Mouse (Mus musculus) liver (tissue): ENCODE measurements around the gene Suclg1.
A peak's percentile ranks its signal among the peaks of the same experiment; 100 is the strongest.

Experiments used
- DNase-seq: peaks from one replicate; pipeline ENCODE4 v3.0.0-alpha.2; 2020; ENCODE audit warnings: mixed read lengths

Suclg1 gene

DNA sequence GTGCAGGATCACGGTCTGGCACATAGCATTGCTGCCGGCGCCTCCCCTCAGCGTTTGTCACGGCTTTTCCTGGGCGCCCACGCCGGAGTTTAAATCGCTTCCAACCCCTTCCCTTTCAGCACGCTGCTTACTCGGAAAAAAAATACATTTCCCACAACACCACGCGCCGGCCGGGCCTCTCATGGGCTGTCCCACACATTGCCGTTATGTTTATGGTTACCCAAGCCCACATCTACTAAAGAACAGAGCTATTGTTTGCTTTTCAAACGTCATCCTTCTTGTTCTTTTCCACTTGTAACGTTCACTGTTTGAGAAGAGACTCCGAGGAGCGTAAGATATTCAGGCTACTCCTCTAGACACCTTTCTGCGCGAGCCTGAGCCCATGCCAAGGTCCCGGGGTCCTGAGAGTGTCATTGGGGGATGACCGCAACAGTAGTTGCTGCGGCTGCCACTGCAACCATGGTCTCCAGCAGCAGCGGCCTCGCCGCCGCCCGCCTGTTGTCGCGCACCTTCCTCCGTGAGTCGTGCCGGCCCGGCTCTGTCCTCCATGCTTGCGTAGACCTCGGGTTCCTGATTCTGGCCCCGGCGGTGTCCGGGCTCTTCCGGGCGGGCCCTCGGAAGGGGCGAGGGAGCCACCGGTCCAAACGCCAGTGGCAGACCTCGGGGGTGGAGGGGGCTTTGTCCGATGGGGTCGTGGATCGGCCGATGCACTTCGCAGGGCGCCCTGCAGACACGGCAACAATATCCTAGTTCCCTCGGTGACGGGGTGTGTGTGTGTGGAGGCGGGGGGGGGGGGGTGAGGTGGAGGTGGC is at the start of gene Suclg1:
Gene Suclg1, plus strand, starts transcription at position 146 of the 812 bp plus-strand sequence.
- peak; percentile 83 for DNase-seq

DNA sequence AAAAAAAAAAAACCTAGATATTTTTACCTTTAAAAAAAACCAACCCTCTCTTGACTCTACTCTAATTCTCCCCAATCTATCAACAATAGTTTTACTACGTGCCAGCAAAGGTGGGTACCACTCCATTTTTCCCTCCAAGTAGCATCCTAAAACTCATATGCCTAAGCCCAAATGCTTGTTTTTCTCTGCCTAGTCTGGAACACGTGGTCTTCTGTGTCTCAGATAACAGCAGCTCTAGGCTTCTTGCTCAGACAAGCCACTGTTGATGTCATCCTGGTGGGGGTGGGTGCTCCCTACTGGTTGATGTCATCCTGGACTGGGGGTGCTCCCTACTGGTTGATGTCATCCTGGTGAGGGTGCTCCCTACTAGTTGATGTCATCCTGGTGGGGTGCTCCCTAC is 44.5 kb upstream of the Suclg1 start:
- no peak for DNase-seq

DNA sequence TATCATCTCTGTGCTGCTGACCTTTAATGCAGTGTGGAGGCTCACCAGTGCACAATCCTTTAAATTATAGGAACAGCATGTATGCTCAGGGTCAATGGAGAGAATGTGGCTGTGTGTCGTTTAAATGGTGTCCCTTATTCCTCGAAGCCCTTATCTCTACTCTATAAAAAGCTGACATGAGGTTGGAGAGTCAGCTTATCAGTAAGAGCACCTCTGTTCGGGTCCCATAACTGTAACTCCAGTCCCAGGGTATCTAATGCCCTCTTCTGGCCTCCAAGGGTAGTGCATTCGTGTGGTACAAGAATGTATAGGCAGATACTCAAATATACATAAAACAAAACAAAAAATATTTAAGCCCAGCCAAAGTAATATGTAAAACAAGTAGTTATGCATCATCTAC is 43.2 kb upstream of the Suclg1 start:
- no peak for DNase-seq

DNA sequence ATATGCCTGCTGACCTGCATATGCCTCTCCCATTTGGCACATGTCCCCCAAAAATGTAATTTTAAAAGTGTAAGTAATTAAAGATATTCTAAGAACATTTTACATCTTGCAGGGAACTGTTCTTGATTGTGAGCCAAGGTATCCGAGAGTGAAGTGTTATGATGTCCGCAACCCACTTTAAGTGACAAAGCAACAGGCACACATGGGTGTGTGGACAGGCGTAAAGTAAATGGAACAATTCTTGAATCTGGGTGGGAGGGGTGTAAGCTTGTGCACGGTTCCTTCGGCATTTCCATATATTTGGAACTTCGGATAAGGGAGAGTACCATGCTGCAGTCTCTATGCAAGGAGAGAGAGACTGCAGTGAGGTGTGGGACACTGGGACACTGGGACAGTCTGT is 38.6 kb upstream of the Suclg1 start:
- no peak for DNase-seq

DNA sequence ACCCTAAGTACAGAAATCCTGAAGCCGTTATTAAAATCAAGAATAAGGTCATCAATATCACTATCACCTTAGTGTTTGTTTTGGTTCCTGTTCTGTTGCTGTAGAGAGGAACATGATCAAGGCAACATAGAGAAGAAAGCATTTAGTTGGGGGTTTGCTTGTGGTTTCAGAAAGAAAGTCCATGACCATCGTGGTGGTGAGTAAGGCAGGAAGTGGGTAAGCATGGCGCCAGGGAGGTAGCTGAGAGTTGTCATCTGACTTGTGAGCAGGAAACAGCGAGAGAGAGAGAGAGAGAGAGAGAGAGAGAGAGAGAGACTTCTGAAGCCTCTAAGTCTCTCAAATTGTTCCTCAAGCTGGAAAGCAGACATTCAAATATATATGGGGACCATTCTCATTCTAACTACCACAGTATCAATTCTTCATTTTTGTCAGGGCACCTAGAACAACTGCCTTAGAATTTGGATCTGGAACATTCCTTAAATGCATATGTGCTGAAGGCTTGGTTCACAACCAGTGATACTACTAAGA is 37.7 kb upstream of the Suclg1 start:
- DNase-seq: no peak

DNA sequence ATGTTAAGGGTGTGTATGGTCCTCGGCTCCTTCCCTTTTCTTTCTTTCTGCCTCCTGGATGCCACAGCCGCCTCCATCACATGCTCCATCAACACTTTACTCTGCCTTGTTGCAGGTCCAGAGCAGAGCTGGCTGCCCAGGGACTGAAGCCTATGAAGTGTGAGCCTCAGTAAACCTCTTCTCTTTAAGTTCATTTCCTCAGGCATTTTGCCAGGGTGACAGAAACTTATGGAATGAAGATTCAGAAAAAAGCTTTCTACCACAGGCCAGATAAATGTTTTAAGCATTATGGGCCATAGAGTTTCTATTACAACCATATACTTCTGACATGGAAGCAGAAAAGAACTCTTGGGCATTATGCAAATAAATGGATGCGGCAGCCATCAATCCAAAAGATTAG is 37.1 kb upstream of the Suclg1 start:
- no peak for DNase-seq

DNA sequence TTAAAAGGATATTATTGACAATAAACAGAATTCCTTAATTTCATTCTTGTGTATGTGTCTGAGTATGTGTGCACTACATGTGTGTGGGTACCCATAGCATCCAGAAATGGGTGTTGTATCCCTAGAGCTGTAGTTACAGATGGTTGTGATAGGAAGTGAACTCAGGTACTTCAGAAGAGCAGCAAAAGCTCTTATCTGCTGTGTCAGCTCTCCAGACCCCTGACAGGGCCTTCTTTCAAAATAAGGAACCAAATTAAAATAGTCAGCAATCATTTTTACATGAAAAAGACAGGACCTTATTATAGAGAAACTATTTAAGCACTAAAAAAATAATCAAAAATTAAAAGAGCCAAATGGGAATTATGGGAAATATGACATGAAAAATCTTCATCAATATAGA is 36.6 kb upstream of the Suclg1 start:
- no peak for DNase-seq

DNA sequence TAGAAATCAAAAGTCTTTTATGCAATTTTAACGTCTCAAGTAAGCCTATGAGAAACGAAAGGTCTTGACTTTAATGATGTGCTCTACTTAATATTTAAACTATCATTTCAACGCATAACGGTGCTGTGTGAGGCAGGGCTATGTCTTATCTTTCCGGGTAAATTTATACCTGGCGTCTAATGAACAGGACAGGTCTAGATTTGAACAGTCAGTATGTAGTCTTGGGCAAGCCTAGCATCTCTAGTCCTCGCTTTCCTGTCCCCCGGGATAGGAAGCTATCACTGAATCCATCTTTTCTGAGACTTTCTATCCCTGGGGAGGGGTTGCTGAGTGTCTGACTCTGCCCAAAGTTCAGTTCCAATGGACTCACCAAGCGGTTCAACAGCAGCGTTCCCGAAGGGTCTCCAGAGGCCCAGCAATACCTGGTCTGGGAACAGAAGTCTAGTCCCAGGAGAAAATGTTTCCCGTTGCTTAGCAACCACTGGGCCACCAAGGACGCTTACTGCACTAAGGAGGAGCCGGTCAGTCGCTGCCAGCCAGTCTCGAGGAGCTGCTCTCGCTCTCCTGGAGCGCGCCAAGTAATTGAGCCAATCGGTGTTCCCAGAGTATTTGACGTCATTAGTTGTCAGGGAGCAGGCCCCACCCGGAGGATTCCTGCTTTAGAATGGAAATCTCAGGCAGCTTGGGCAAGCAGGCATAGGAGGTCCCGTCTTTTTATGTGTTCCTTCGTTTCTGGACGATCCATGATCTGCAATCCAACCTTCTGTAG is 26.8 kb upstream of the Suclg1 start, which contains the start of gene Dnah6:
Gene Dnah6, minus strand, starts transcription at position 463 of the 769 bp plus-strand sequence.
- DNase-seq: peak; percentile 80

DNA sequence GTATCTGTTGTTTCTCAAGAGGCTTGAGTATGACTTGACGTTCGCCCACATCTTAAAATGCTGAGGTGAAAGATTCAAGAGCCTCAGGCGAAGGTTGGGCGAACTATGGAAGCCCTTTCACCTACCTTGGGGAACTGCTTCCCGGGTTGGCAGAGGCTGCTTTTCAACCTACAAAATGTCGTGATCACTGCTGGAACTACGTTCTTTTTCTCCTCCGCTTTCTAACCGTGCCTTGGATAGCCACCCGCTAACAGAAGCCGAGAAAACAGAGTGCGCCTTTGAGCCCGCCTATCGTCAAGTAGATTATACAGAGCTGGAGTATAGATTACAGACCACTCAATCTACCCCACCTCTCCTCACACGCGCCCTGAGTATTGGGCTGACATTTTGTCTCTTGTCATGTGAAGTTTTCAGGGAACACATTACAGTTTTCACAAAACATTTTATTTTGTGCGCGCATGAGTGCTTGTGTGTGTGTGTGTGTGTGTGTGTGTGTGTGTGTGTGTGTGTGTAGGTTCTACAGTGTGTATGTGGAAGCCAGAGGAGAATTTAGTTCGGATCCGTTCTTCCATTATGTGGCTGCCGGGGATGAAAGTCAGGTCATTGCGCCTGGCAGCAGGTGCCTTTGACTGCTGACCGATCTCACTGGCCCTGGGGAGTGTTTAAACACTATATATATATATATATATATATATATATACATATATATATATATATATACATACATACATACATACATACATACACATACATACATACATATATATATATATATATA is 26.0 kb upstream of the Suclg1 start:
- peak; percentile 22 for DNase-seq

DNA sequence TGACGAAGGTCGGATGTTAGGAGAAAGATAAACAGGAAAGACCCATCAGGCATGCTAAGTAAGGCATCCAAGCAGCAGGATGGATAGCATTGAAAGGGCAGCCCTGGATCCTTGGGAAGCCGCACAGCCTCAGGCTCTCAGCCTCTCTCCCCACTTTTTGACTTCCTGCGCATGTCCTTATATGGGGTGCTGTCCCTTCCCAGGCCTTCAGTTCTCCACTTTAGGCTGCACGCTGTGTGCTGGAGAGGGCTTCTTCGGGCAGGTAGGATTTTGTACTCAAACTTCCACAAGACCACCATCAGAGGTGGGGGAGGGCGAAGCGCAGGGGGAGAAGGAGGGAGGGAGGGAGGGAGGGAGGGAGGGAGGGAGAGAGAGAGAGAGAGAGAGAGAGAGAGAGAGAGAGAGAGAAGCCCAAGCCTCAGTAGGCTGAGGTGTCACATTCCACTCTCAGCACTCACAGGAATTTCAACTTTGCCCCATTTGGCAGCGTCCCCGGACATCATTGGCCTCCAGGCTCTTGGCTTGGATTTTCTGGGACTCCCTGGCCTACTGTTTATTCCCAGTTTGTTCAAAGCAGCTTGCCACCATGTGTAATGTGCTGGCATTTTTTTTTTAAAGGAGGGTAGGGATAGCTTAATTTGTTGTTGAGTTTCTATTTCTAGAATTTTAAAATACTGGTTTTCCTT is 25.2 kb upstream of the Suclg1 start:
- peak; percentile 54 for DNase-seq

DNA sequence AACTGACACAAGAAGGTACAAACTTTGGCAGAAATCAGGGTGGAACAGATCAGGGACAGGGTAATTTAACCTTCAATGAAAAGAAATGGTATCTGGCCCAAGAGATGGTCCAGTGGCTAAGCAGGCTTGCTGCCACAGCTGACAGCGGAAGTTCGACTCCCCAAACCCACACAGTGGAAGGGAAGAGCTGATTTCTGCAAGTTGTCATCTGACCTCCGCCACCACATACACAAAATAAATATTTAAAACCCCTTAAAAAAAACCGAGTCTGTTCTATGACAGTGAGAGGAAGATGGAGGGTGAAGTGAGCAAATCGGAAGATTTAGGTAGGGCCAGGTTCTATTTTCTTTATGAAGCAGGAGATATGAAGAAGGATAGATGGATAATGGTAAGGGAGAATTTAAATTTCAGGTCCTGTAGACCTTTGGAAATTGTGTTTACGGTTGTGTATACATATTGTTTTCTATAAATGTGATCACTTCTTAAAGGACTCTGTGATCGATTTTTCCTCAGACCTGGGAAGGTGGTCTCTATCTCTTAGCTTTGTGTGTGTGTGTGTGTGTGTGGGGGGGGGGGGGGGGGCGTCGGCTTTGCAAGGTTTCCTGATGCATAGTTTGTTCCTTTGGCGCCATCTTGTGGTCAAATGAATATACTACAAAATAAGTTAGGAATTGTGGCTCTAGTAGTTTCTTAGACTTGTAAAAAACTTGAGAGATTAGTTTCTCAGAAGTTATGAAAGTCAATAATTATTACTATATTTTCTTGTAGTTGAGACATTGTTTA is 20.6 kb upstream of the Suclg1 start:
- no peak for DNase-seq

DNA sequence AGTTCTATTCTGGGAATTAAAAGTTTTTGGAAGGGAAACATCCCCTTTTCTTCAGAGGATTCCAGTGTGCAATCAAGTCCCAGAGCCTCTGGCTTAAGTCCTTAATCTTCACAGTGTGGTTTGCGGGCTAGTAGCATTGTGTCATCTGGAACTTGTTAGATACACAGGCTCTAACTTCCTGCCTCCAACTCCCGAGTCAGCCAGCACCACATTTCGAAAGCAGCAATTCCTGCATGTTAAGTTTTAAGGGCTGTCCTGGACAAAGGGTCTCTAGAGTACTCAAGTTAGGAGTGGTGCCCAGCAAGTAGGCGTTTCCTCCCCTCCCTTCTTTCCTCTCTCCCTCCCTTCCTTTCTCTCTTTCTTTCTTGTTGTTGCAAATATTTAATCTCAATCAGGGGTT is 19.8 kb upstream of the Suclg1 start:
- DNase-seq: no peak

DNA sequence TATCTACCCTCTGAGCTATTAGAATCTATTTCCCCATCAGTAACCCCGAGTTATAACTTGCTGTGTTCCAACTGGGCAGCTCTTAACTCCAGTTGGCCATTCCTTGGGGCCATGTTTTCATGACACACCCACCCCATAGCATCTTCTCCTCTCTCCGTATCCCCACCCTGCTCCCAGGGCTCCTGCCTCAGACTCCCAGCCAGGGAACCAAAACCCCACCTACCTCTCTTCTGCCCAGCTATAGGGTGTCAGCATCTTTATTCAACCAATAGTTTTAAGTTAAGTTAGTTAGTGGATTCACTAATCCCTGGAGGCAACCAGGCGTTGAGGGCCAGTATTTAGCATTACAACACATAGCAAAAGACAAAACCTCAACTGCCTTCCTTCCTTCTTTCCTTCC is 19.3 kb upstream of the Suclg1 start:
- DNase-seq: no peak

DNA sequence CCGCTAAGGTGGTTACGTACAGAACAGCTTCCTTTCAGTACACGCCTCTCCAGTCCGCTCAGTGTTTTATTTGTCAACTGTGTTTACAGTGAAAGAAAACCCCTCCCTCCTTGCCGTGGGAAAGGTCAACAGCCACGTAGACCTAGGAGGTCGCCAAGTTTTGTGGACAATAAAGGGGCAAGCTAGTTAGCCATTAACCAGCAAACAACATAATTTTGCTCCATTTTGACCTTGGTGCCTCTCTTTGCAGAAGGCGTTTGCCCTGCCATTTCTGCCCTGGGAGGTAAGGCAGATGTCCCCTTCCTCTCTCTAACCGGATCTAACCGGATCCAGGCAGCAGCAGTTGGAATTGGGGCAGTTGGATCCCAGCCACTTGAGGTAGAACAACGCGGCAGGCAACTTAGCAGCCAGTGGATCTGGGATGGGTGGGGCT is 16.0 kb upstream of the Suclg1 start:
- peak; percentile 16 for DNase-seq

DNA sequence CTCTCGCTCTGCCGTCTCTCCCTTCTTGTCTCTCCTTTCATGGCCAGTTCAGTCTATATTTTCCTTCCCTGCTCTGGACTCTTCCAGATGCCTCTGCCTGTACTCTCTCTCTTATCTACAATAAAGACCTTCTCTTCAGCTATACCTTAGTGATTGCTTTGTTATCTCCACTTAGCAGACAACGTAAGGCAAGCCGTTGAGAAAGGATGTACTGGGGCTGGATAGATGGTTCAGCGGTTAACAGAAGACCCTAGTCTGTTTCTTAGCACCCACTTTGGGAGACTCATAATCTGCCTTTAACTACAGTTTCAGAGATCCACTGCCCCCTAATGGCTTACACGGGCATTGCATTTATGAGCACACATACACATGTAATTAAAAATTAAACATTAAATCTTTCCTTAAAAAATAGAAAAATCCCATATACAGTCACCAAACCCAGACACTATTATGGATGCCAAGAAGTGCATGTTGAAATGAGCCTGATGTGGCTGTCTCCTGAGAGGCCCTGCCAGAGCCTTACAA is 14.9 kb upstream of the Suclg1 start:
- DNase-seq: peak; percentile 25

DNA sequence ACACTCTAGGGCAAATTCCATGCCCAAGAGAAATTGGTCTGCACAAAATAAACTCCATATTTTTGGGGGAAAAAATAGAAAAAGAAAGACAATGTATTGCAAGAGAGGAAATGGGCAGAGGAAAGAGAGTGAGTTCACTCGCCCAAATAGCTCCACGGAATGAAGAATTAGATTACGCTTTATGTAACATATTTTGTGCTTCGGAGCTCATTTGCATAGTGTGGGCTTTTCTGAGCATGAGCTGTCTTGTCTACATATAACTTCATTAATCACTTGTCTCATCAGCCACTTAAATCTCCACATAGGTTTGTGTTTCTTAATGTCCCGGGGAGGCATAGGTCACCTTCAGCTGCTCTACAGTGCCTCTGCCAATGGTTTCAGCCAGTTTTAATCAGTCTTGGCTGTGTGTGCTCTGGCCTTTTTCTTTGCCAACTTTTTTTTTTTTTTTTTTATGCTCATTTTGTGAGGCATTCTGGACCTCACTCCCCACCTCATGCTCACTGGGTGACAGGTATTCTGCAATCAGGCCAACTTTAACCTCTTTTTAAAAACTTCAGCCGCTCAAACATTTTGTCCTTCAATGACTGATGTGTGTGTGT is 13.8 kb upstream of the Suclg1 start:
- no peak for DNase-seq

DNA sequence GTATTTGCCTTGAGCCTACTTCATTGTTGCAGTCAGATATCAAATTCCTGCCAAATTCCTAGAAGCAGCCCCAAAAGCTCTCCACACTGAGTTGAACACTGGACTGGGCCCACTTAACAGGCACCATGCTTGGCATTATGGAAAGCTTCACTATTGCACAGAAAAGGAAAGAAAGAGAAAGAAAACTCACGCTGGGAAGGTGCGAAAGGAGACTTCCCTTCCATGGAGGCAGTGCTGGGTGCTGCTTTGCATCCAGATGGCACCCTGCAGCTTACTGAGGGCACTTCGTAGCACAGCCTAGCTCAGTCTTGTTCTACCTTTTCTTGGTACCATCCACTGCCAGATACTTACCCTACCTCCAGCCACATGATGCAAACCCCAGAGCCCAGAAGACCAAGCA is 12.5 kb upstream of the Suclg1 start:
- DNase-seq: no peak

DNA sequence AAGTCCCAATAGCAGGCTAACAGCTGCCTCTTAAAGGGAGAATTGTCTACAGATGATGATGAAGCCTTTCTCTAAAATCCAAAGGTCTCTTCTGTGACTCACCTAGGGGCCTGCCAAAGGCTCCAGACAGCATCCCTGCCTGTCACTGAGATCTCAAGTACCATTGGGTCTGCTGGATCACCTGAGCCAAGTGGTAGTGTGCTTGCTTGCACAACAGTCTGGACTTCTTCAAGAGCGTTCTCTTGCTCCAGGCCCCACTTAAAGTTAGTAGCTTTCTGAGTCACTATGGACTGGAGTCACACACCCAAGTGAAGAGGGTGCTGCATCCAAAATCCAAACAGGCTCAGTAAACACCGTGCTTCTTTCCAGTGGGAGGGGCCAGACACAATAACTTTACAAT is 1.4 kb upstream of the Suclg1 start:
- no peak for DNase-seq

DNA sequence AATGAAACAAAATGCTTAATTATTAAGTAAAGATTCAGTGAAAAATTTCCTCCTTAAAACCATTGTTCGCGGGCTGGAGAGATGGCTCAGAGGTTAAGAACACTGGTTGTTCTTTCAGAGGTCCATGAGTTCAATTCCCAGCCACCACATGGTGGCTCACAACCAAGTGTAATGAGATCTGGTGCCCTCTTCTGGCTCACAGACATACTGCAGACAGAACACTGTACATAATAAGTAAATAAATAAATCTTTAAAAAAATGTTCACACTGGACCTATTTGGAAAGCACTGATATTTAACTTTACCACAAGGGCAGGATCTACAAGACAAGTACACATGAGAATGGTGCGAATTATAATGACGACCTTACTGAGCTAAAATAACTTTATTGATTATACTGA is 730 bp upstream of the Suclg1 start:
- peak; percentile 32 for DNase-seq

DNA sequence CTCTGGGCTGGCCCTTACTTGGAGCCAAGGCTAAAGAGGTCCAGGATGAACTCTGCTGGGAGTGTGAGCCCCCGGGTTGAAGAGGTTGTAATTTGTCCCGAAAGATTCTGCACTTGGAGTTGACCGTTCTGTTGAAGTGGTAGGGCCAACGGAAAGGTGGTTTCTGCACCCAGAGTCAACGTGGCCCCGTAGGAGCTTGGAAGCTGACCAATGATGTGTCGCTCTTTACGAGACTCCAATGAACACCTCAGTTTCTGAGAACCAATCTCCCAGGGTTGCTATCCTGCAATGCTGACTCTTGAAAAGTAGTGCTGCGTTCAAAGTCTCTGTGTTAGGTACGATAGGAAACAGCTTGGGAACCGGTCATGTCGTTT is 854 bp downstream of the Suclg1 start:
- peak; percentile 23 for DNase-seq

DNA sequence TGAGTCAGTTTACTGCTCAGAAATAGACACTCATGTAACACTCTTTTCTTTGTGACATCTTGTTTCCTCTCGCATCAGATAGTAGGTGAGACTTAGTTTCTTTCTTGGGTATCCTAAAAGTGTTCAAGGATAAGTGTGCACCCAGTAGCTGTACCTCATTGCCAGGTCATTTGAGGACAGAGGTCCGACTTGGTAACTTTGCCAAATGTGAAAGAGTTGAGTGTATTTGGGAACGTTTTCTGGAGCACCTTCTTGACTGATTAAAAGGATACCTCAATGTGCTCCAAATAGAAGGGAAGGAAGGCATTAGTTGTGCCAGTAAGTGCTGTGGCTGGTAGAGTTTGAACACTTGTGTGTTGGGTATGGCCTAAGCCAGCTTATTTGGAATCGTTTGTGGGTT is 1.7 kb downstream of the Suclg1 start:
- no peak for DNase-seq
